Mouse (Mus musculus) midbrain, embryonic 16.5 days (tissue): ENCODE data around the gene Ptpro. TPM values are rescaled to one million over a fixed set of nuclear protein-coding genes. Genes with fewer than 3 reads are reported as not detected.
A peak's percentile ranks its signal among the peaks of the same experiment; 100 is the strongest.
"Not testable (repeated sequence)": the region's sequence is repeated elsewhere in the genome, so short reads cannot be mapped to it uniquely, and the experiment has no call there.

Experiments
- ATAC-seq: fragments of 200-750 bp; cut with Nextera tagmentation; 2 replicates; pipeline ENCODE4 v1.8.0; 2017; ENCODE audit warnings: moderate TSS enrichment
- H3K27ac ChIP-seq: fragments of 300-500 bp; sonication (generic); 2 replicates; pipeline ENCODE4 v1.5.1; 2014; ENCODE audit warnings: mild to moderate bottlenecking, low read length, mixed read lengths
- H3K27me3 ChIP-seq: fragments of 300-500 bp; sonication (generic); 2 replicates; pipeline ENCODE4 v1.6.1; 2014; ENCODE audit warnings: low read depth, low read length, mixed read lengths; ENCODE audit not compliant: control insufficient read depth, insufficient read depth
- H3K36me3 ChIP-seq: fragments of 300-500 bp; sonication (generic); 2 replicates; pipeline ENCODE4 v1.6.1; 2014; ENCODE audit warnings: mild to moderate bottlenecking, low read length, moderate library complexity, mixed read lengths; ENCODE audit not compliant: control insufficient read depth, insufficient read depth
- H3K4me1 ChIP-seq: fragments of 300-500 bp; sonication (generic); 2 replicates; pipeline ENCODE4 v1.6.1; 2014; ENCODE audit warnings: mild to moderate bottlenecking, low read length, mixed read lengths; ENCODE audit not compliant: control insufficient read depth, insufficient read depth
- H3K4me2 ChIP-seq: fragments of 300-500 bp; sonication (generic); 2 replicates; pipeline ENCODE4 v1.6.1; 2014; ENCODE audit warnings: mild to moderate bottlenecking, low read length, mixed read lengths
- H3K4me3 ChIP-seq: fragments of 300-500 bp; sonication (generic); 2 replicates; pipeline ENCODE4 v1.5.1; 2014; ENCODE audit warnings: low read depth, mild to moderate bottlenecking, low read length, moderate library complexity, mixed read lengths
- H3K9ac ChIP-seq: fragments of 300-500 bp; sonication (generic); 2 replicates; pipeline ENCODE4 v1.6.1; 2014; ENCODE audit warnings: low read depth, low read length, mixed read lengths
- H3K9me3 ChIP-seq: fragments of 300-500 bp; sonication (generic); replicated peaks from 2 replicates; pipeline ENCODE4 v1.6.1; 2014; ENCODE audit warnings: mild to moderate bottlenecking, low read length, mixed read lengths; ENCODE audit not compliant: control insufficient read depth, poor library complexity, severe bottlenecking
- WGBS: fragments of 180-500 bp; shearing (Covaris S2); extraction: QIAGEN DNeasy Blood & Tissue Kit; methylation state at CpG from one replicate; pipeline ENCODE4 v1.1.7; 2014; 5-methylcytosine and 5-hydroxymethylcytosine counted together
- polyA plus RNA-seq: library from polyadenylated mRNA; unstranded; fragments of >200 nt; fragmentation: Nextera tagmentation; extraction: Ambion mirVana; gene quantifications from 2 replicates; pipeline ENCODE4 v1.2.1, GENCODE M21; 2015

Ptpro gene
- polyA plus RNA-seq, 1 experiment from 2014 or later: 73.7 TPM

GRCm38 (mm10) chr6:137466256-137466655, 214.1 kb downstream of the Ptpro start:
- Histone ChIP-seq H3K4me3 (no peak overlapping the region), H3K4me1 (peaks cover 7% of the 10 kb centered on the region), H3K9me3 (no peaks in the 10 kb centered on the region), H3K27ac (no peak overlapping the region), H3K36me3 (peaks cover 9% of the 10 kb centered on the region; the same call in 1 of the 2 replicates), H3K27me3 (no peaks in the 10 kb centered on the region), H3K4me2 (no peak overlapping the region), H3K9ac (no peak overlapping the region)
- no peak for ATAC-seq
- WGBS: 83% methylated on average over 2 of the region's 2 CpGs

- peaks cover 5% of the 10 kb centered on the region; the same call in 1 of the 2 replicates for H3K36me3 ChIP-seq
- H3K9ac ChIP-seq: no peak overlapping the region
- peaks cover 17% of the 10 kb centered on the region for H3K4me1 ChIP-seq
- no peaks in the 10 kb centered on the region for H3K27me3 ChIP-seq
- ATAC-seq: no peak
- H3K27ac ChIP-seq: no peak overlapping the region
- no peak overlapping the region for H3K4me3 ChIP-seq
- WGBS: 88% methylated on average over 3 of the region's 3 CpGs
- H3K4me2 ChIP-seq: no peak overlapping the region
- H3K9me3 ChIP-seq: no peaks in the 10 kb centered on the region
Measured at GRCm38 (mm10) chr6:137467696-137468095, 215.6 kb downstream of the Ptpro start.

- Histone ChIP-seq H3K4me2 (no peak overlapping the region), H3K36me3 (peaks cover 2% of the 10 kb centered on the region; the same call in 1 of the 2 replicates), H3K4me1 (peaks cover 17% of the 10 kb centered on the region), H3K27me3 (no peaks in the 10 kb centered on the region; the same call in 1 of the 2 replicates), H3K4me3 (no peak overlapping the region), H3K9ac (no peak overlapping the region), H3K9me3 (no peaks in the 10 kb centered on the region), H3K27ac (no peak overlapping the region)
- WGBS: 97% methylated on average over 4 of the region's 4 CpGs
- no peak for ATAC-seq
Measured at GRCm38 (mm10) chr6:137469541-137469940, 217.4 kb downstream of the Ptpro start.

- H3K9me3 ChIP-seq: no peaks in the 10 kb centered on the region
- peaks cover 17% of the 10 kb centered on the region for H3K4me1 ChIP-seq
- no peak overlapping the region for H3K9ac ChIP-seq
- H3K4me3 ChIP-seq: no peak overlapping the region
- H3K4me2 ChIP-seq: no peak overlapping the region
- peak; percentile 85 for ATAC-seq
- no peaks in the 10 kb centered on the region; the same call in 1 of the 2 replicates for H3K27me3 ChIP-seq
- peaks cover 2% of the 10 kb centered on the region; the same call in 1 of the 2 replicates for H3K36me3 ChIP-seq
- H3K27ac ChIP-seq: peak overlapping the region; percentile 68
- WGBS: 15% methylated on average over 11 of the region's 11 CpGs
Measured at GRCm38 (mm10) chr6:137470901-137471598, 218.9 kb downstream of the Ptpro start.

GRCm38 (mm10) chr6:137472129-137472528, 220.0 kb downstream of the Ptpro start:
- peaks cover 17% of the 10 kb centered on the region for H3K4me1 ChIP-seq
- H3K4me3 ChIP-seq: no peak overlapping the region
- ATAC-seq: peak; percentile 50
- H3K36me3 ChIP-seq: peaks cover 2% of the 10 kb centered on the region; the same call in 1 of the 2 replicates
- H3K9ac ChIP-seq: no peak overlapping the region
- 35% methylated on average over 9 of the region's 9 CpGs for WGBS
- no peak overlapping the region for H3K4me2 ChIP-seq
- no peaks in the 10 kb centered on the region for H3K9me3 ChIP-seq
- H3K27ac ChIP-seq: peak overlapping the region; percentile 68
- H3K27me3 ChIP-seq: no peaks in the 10 kb centered on the region; the same call in 1 of the 2 replicates

- no peak for ATAC-seq
- no peak overlapping the region for H3K9ac ChIP-seq
- no peak overlapping the region for H3K4me2 ChIP-seq
- peaks cover 2% of the 10 kb centered on the region; the same call in 1 of the 2 replicates for H3K36me3 ChIP-seq
- H3K27ac ChIP-seq: no peak overlapping the region
- H3K4me3 ChIP-seq: no peak overlapping the region
- 85% methylated on average over 1 of the region's 1 CpGs for WGBS
- no peaks in the 10 kb centered on the region for H3K9me3 ChIP-seq
- H3K4me1 ChIP-seq: peaks cover 17% of the 10 kb centered on the region
- H3K27me3 ChIP-seq: no peaks in the 10 kb centered on the region; the same call in 1 of the 2 replicates
Measured at GRCm38 (mm10) chr6:137473433-137473832, 221.3 kb downstream of the Ptpro start.

GRCm38 (mm10) chr6:137475695-137476094, 223.6 kb downstream of the Ptpro start:
- H3K4me2 ChIP-seq: not testable (repeated sequence)
- 97% methylated on average over 5 of the region's 5 CpGs for WGBS

GRCm38 (mm10) chr6:137482891-137483290, 230.8 kb downstream of the Ptpro start:
- no peaks in the 10 kb centered on the region; the same call in 1 of the 2 replicates for H3K36me3 ChIP-seq
- 68% methylated on average over 7 of the region's 7 CpGs for WGBS
- H3K4me2 ChIP-seq: no peak overlapping the region
- H3K27ac ChIP-seq: no peak overlapping the region
- H3K4me1 ChIP-seq: no peaks in the 10 kb centered on the region
- no peak for ATAC-seq
- H3K4me3 ChIP-seq: no peak overlapping the region
- no peak overlapping the region for H3K9ac ChIP-seq
- no peaks in the 10 kb centered on the region for H3K9me3 ChIP-seq
- no peaks in the 10 kb centered on the region for H3K27me3 ChIP-seq

More at GRCm38 (mm10) chr6:137475695-137476094, 223.6 kb downstream of the Ptpro start:
- ATAC-seq, H3K4me3 ChIP-seq, H3K27ac ChIP-seq, H3K9ac ChIP-seq, H3K9me3 ChIP-seq, H3K27me3 ChIP-seq, H3K36me3 ChIP-seq: not testable (repeated sequence)
- H3K4me1 ChIP-seq: peaks cover 15% of the 10 kb centered on the region

- 65% methylated on average over 6 of the region's 6 CpGs for WGBS
- H3K4me2 ChIP-seq: no peak overlapping the region
- H3K4me1 ChIP-seq: no peaks in the 10 kb centered on the region
- H3K27me3 ChIP-seq: no peaks in the 10 kb centered on the region
- H3K9me3 ChIP-seq: no peaks in the 10 kb centered on the region
- no peak for ATAC-seq
- no peak overlapping the region for H3K4me3 ChIP-seq
- no peak overlapping the region for H3K27ac ChIP-seq
- H3K36me3 ChIP-seq: no peaks in the 10 kb centered on the region
- no peak overlapping the region for H3K9ac ChIP-seq
Measured at GRCm38 (mm10) chr6:137487443-137487842, 235.3 kb downstream of the Ptpro start.
